Mouse (Mus musculus) MEL (cell line): ENCODE data around the gene Ankrd50. TPM values are rescaled to one million over a fixed set of nuclear protein-coding genes. Genes with fewer than 3 reads are reported as not detected.

Source experiments
- DNase-seq: peaks from one replicate; pipeline ENCODE4 v3.0.0; 2011; ENCODE audit warnings: low read depth, low spot score
- H3K27ac ChIP-seq: 2 replicates; pipeline ENCODE4 v1.5.1; 2012; ENCODE audit warnings: low read depth, mild to moderate bottlenecking, control low read depth, low read length, moderate library complexity; ENCODE audit not compliant: control insufficient read depth
- H3K27me3 ChIP-seq, 2 experiments: fragments of 150-350 bp in 1 of 2; sonication (generic) in 1 of 2; 2 replicates each; pipeline ENCODE4 v1.6.1; 2012; ENCODE audit warnings: low read length in 2 of 2, mild to moderate bottlenecking in 2 of 2, improper control_type of control experiment in 1 of 2, moderate library complexity in 1 of 2; ENCODE audit not compliant: insufficient read depth in 2 of 2, control insufficient read depth in 1 of 2
- H3K36me3 ChIP-seq, 2 experiments: 2 replicates each; pipeline ENCODE4 v1.6.1; 2012 to 2014; ENCODE audit warnings: low read length in 2 of 2, improper control_type of control experiment in 1 of 2, inconsistent platforms in 1 of 2, mild to moderate bottlenecking in 1 of 2; ENCODE audit not compliant: insufficient read depth in 2 of 2, control insufficient read depth in 1 of 2
- H3K4me1 ChIP-seq, 2 experiments: fragments of 150-350 bp in 1 of 2; sonication (generic) in 1 of 2; 2 replicates each; pipeline ENCODE4 v1.6.1; 2012; ENCODE audit warnings: low read length in 2 of 2, improper control_type of control experiment in 1 of 2, mild to moderate bottlenecking in 1 of 2; ENCODE audit not compliant: insufficient read depth in 2 of 2, control insufficient read depth in 1 of 2
- H3K4me3 ChIP-seq, 2 experiments: fragments of 150-350 bp in 1 of 2; sonication (generic) in 1 of 2; 2 replicates each; pipeline ENCODE4 v1.5.1; 2012; ENCODE audit warnings: low read depth in 2 of 2, low read length in 2 of 2, mild to moderate bottlenecking in 2 of 2, moderate library complexity in 2 of 2, control low read depth in 1 of 2, improper control_type of control experiment in 1 of 2; ENCODE audit not compliant: control insufficient read depth in 1 of 2, insufficient read depth in 1 of 2
- H3K79me2 ChIP-seq: 2 replicates; pipeline ENCODE4 v1.6.1; 2012; ENCODE audit warnings: mild to moderate bottlenecking, low read length, moderate library complexity; ENCODE audit not compliant: control insufficient read depth, poor library complexity, insufficient read depth
- H3K9ac ChIP-seq: 2 replicates; pipeline ENCODE4 v1.6.1; 2012; ENCODE audit warnings: low read depth, mild to moderate bottlenecking, control low read depth, low read length, moderate library complexity; ENCODE audit not compliant: control insufficient read depth, poor library complexity, severe bottlenecking
- H3K9me3 ChIP-seq: fragments of 150-350 bp; sonication (generic); replicated peaks from 2 replicates; pipeline ENCODE4 v1.6.1; 2012; ENCODE audit warnings: mild to moderate bottlenecking, low read length, improper control_type of control experiment, moderate library complexity; ENCODE audit not compliant: insufficient read depth
- BHLHE40 ChIP-seq: IDR thresholded peaks from 2 replicates; pipeline ENCODE4 v1.6.1; 2012; ENCODE audit warnings: low read depth, mild to moderate bottlenecking, inconsistent platforms, low read length, improper control_type of control experiment, borderline replicate concordance
- CHD1 ChIP-seq: IDR thresholded peaks from 2 replicates; pipeline ENCODE4 v1.6.1; 2012; ENCODE audit warnings: low read depth, mild to moderate bottlenecking, inconsistent platforms, low read length, improper control_type of control experiment
- CHD2 ChIP-seq: IDR thresholded peaks from 2 replicates; pipeline ENCODE4 v1.6.1; 2011; ENCODE audit warnings: low read length, improper control_type of control experiment
- E2F4 ChIP-seq: IDR thresholded peaks from 2 replicates; pipeline ENCODE4 v1.6.1; 2011; ENCODE audit warnings: low read depth, low read length, improper control_type of control experiment, borderline replicate concordance
- ETS1 ChIP-seq: IDR thresholded peaks from 2 replicates; pipeline ENCODE4 v1.6.1; 2012; ENCODE audit warnings: low read depth, mild to moderate bottlenecking, inconsistent platforms, low read length, improper control_type of control experiment, moderate library complexity
- GABPA ChIP-seq: IDR thresholded peaks from 2 replicates; pipeline ENCODE4 v1.6.1; 2012; ENCODE audit warnings: low read depth, mild to moderate bottlenecking, inconsistent platforms, low read length, improper control_type of control experiment, moderate library complexity
- GATA1 ChIP-seq: IDR thresholded peaks from 2 replicates; pipeline ENCODE4 v1.6.1; 2011; ENCODE audit warnings: low read depth, low read length, improper control_type of control experiment
- JUND ChIP-seq: IDR thresholded peaks from 2 replicates; pipeline ENCODE4 v1.6.1; 2011; ENCODE audit warnings: low read depth, mild to moderate bottlenecking, improper control_type of control experiment, low read length
- KAT2A ChIP-seq: conservative IDR thresholded peaks from 2 replicates; pipeline ENCODE4 v1.6.1; 2012; ENCODE audit warnings: low read depth, low read length, improper control_type of control experiment, inconsistent platforms
- MAFK ChIP-seq: IDR thresholded peaks from 2 replicates; pipeline ENCODE4 v1.6.1; 2011; ENCODE audit warnings: low read depth, mild to moderate bottlenecking, low read length, improper control_type of control experiment, borderline replicate concordance
- MAX ChIP-seq: IDR thresholded peaks from 2 replicates; pipeline ENCODE4 v1.6.1; 2011; ENCODE audit warnings: low read length, improper control_type of control experiment
- MAZ ChIP-seq: IDR thresholded peaks from 2 replicates; pipeline ENCODE4 v1.6.1; 2012; ENCODE audit warnings: low read depth, mild to moderate bottlenecking, inconsistent platforms, low read length, improper control_type of control experiment
- MYB ChIP-seq: IDR thresholded peaks from 2 replicates; pipeline ENCODE4 v1.6.1; 2011; ENCODE audit warnings: mild to moderate bottlenecking, low read depth, low read length, improper control_type of control experiment
- NRF1 ChIP-seq: IDR thresholded peaks from 2 replicates; pipeline ENCODE4 v1.6.1; 2014; ENCODE audit warnings: low read depth, mild to moderate bottlenecking, inconsistent platforms, low read length, improper control_type of control experiment, moderate library complexity; ENCODE audit not compliant: poor library complexity, insufficient read depth, severe bottlenecking
- POLR2A ChIP-seq, 2 experiments: IDR thresholded peaks; 2 replicates each; pipeline ENCODE4 v1.6.1; 2011 to 2012; ENCODE audit warnings: low read length in 2 of 2, mild to moderate bottlenecking in 2 of 2, control low read depth in 1 of 2, improper control_type of control experiment in 1 of 2, low read depth in 1 of 2, moderate library complexity in 1 of 2; ENCODE audit not compliant: control insufficient read depth in 1 of 2, insufficient read depth in 1 of 2, poor library complexity in 1 of 2
- POLR2AphosphoS2 ChIP-seq: IDR thresholded peaks from 2 replicates; pipeline ENCODE4 v1.6.1; 2011; ENCODE audit warnings: low read length, improper control_type of control experiment
- RAD21 ChIP-seq: IDR thresholded peaks from 2 replicates; pipeline ENCODE4 v1.6.1; 2011; ENCODE audit warnings: mild to moderate bottlenecking, low read depth, low read length, improper control_type of control experiment
- SIN3A ChIP-seq: IDR thresholded peaks from 2 replicates; pipeline ENCODE4 v1.6.1; 2012; ENCODE audit warnings: low read length, improper control_type of control experiment, inconsistent platforms
- TAL1 ChIP-seq: IDR thresholded peaks from 2 replicates; pipeline ENCODE4 v1.6.1; 2012; ENCODE audit warnings: mild to moderate bottlenecking, inconsistent platforms, low read length, moderate library complexity, mixed read lengths
- TBP ChIP-seq: IDR thresholded peaks from 2 replicates; pipeline ENCODE4 v1.8.0; 2011; ENCODE audit warnings: low read depth, low read length, improper control_type of control experiment
- TCF12 ChIP-seq: IDR thresholded peaks from 2 replicates; pipeline ENCODE4 v1.6.1; 2014; ENCODE audit warnings: low read depth, mild to moderate bottlenecking, inconsistent platforms, low read length, improper control_type of control experiment, moderate library complexity
- USF1 ChIP-seq: IDR thresholded peaks from 2 replicates; pipeline ENCODE4 v1.6.1; 2014; ENCODE audit warnings: low read depth, mild to moderate bottlenecking, inconsistent platforms, low read length, improper control_type of control experiment, moderate library complexity
- USF2 ChIP-seq, 2 experiments: IDR thresholded peaks; 2 replicates each; pipeline ENCODE4 v1.6.1; 2011 to 2012; ENCODE audit warnings: improper control_type of control experiment in 2 of 2, low read length in 2 of 2, borderline replicate concordance in 1 of 2, inconsistent platforms in 1 of 2, low read depth in 1 of 2, mild to moderate bottlenecking in 1 of 2; ENCODE audit not compliant: insufficient read depth in 1 of 2
- ZC3H11A ChIP-seq: IDR thresholded peaks from 2 replicates; pipeline ENCODE4 v1.6.1; 2012; ENCODE audit warnings: low read depth, mild to moderate bottlenecking, inconsistent platforms, low read length, improper control_type of control experiment
- ZKSCAN1 ChIP-seq: IDR thresholded peaks from 2 replicates; pipeline ENCODE4 v1.6.1; 2012; ENCODE audit warnings: low read depth, mild to moderate bottlenecking, inconsistent platforms, low read length, improper control_type of control experiment, moderate library complexity
- ZMIZ1 ChIP-seq: IDR thresholded peaks from 2 replicates; pipeline ENCODE4 v1.6.1; 2012; ENCODE audit warnings: low read depth, mild to moderate bottlenecking, inconsistent platforms, low read length, improper control_type of control experiment, moderate library complexity
- ZNF384 ChIP-seq: IDR thresholded peaks from 2 replicates; pipeline ENCODE4 v1.6.1; 2012; ENCODE audit warnings: low read depth, mild to moderate bottlenecking, inconsistent platforms, low read length, improper control_type of control experiment
- polyA plus RNA-seq, 2 experiments: library from polyadenylated mRNA; stranded (reverse) in 1 of 2; unstranded in 1 of 2; fragments of >175 nt in 1 of 2; fragments of >200 nt in 1 of 2; gene quantifications; 2 replicates each; pipeline versions ENCODE4 v1.2.1 to v1.2.4; 2012; ENCODE audit warnings: low replicate concordance in 2 of 2, low read depth in 1 of 2; ENCODE audit not compliant: insufficient read length in 2 of 2, insufficient read depth in 1 of 2, missing spikeins in 1 of 2
- total RNA-seq: library from RNA; depleted of rRNA; stranded (reverse); fragments of 300-350 nt; gene quantifications from 2 replicates; pipeline ENCODE4 v1.2.3, GENCODE M21; 2012

Ankrd50 gene
- total and polyA plus RNA-seq, 3 experiments = 4.4 to 7.8 TPM; not detected in 1

DNA sequence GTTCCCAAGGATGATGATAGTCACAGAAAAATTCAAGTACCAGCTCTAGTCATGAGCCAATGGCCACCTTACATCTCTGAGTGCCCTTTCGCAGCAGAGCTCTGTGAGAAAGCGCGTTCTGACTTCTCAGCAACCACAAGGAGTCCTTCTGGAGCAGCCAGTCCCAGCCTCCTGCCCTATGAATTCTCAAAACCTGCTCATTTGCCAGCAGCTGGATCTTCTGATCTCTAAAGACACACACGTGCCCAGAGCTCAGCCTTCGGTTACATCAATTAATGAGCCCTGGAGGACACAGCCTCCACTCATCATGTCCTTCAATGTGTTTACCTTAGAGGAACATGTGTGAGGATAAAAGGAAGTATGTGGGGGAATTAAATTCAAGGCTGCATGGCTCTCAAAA is 53.2 kb downstream of the Ankrd50 start:
- no peak overlapping the region for H3K27ac ChIP-seq
- no peak overlapping the region for H3K9ac ChIP-seq
- TF ChIP-seq JUND (no peak), TAL1 (no peak), ZC3H11A (no peak), MAX (no peak)
- H3K4me3 ChIP-seq = no peak overlapping the region
- H3K79me2 ChIP-seq = no peaks in the 10 kb centered on the region
- no peaks in the 10 kb centered on the region; a peak in 2 of 4 replicates for H3K36me3 ChIP-seq
- no peak for DNase-seq
- no peaks in the 10 kb centered on the region for H3K4me1 ChIP-seq
- no peaks in the 10 kb centered on the region for H3K9me3 ChIP-seq
- H3K27me3 ChIP-seq = no peaks in the 10 kb centered on the region

DNA sequence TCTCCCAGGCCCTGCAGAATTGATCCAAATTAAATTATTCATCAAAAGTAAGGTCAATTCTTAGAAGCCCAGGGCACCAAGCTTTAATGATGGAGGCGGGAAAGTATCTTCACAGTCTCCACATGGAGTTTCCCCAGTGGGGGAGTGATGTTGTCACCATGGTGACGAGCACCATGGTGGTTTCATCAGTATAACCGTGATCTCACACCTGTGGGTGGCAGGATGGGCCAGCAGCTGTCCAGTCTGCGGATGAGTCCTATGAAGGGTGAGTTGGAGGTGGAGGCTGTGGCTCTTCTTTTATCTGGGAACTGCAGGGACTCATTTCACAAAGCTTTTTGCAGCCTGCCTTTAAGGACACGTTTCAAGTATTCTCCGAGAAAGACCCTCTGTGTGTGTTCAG is 53.6 kb downstream of the Ankrd50 start:
- Histone ChIP-seq H3K79me2 (no peaks in the 10 kb centered on the region), H3K27ac (no peak overlapping the region), H3K9ac (no peak overlapping the region), H3K4me3 (no peak overlapping the region), H3K27me3 (no peaks in the 10 kb centered on the region), H3K9me3 (no peaks in the 10 kb centered on the region), H3K4me1 (no peaks in the 10 kb centered on the region), H3K36me3 (no peaks in the 10 kb centered on the region; a peak in 2 of 4 replicates)
- TF ChIP-seq NRF1 = no peak
- no peak for TF ChIP-seq MYB
- TF ChIP-seq ZMIZ1 = no peak
- no peak for TF ChIP-seq JUND
- TF ChIP-seq RAD21 = no peak
- TF ChIP-seq USF2 (IDR thresholded peaks at IDR 0.05; ENCODE audit: borderline replicate concordance in 1 of 2, insufficient read depth in 1 of 2, low read depth in 1 of 2, low read length in 2 of 2) = no peak
- no peak for TF ChIP-seq ZC3H11A
- no peak for TF ChIP-seq CHD1
- no peak for DNase-seq

DNA sequence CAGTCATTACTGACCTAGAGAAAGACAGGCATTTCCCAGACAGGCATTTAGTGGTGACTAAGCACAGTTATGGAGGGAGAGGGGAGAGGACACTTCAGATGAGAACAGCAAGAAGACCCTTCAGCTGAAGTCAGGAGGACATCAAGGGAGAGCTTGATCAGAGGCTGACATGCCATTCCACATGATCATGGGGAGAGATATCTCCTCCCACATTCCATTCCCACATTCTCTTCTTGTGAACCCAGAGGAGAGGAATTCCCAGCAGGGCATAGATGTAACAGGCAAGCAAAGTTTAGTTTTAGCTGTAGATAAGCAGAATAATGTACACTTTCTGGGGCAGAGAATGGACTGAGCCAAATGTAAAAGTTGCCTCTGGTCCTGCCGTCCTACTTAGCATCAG is 57.4 kb downstream of the Ankrd50 start:
- H3K9ac ChIP-seq = no peak overlapping the region
- no peaks in the 10 kb centered on the region for H3K9me3 ChIP-seq
- H3K4me1 ChIP-seq = no peaks in the 10 kb centered on the region
- no peak for TF ChIP-seq E2F4
- no peak for TF ChIP-seq TCF12
- TF ChIP-seq USF2 (IDR thresholded peaks at IDR 0.05; ENCODE audit: borderline replicate concordance in 1 of 2, insufficient read depth in 1 of 2, low read depth in 1 of 2, low read length in 2 of 2) = no peak
- TF ChIP-seq MAFK = no peak
- TF ChIP-seq GATA1 = no peak
- TF ChIP-seq ETS1 = no peak
- no peak for TF ChIP-seq GABPA
- TF ChIP-seq ZMIZ1 = no peak
- no peak for TF ChIP-seq USF1
- no peak for TF ChIP-seq BHLHE40
- TF ChIP-seq MAZ = no peak
- TF ChIP-seq SIN3A = no peak
- TF ChIP-seq TBP = no peak
- TF ChIP-seq KAT2A = no peak
- TF ChIP-seq CHD2 = no peak
- TF ChIP-seq ZKSCAN1 = no peak
- no peak for TF ChIP-seq POLR2A (IDR thresholded peaks at IDR 0.05; ENCODE audit: control insufficient read depth in 1 of 2, insufficient read depth in 1 of 2, low read depth in 1 of 2, low read length in 2 of 2, poor library complexity in 1 of 2)
- TF ChIP-seq POLR2AphosphoS2 = no peak
- TF ChIP-seq ZNF384 = no peak
- no peak for TF ChIP-seq NRF1
- no peaks in the 10 kb centered on the region for H3K27me3 ChIP-seq
- no peak overlapping the region for H3K27ac ChIP-seq
- H3K4me3 ChIP-seq = no peak overlapping the region
- no peaks in the 10 kb centered on the region for H3K36me3 ChIP-seq
- no peak for DNase-seq
- no peaks in the 10 kb centered on the region for H3K79me2 ChIP-seq
